Comparison of ENCODE assay signal across 10 mouse cellular contexts in genomic region chr6:88516667-88517066, GRCm38 (mm10). TPM values are rescaled to one million over a fixed set of nuclear protein-coding genes. Genes with fewer than 3 reads are reported as not detected.
DNase-seq lines count a peak whose midpoint lies in the region; ATAC-seq and TF ChIP-seq lines count a peak whose summit lies in the region.
"Had no signal": no experiment of that assay in that cellular context is flagged by ENCODE, and none has a peak within 500 bp of the region (broad histone marks: within the 10 kb centered on the region; RNA-seq: fewer than 3 reads in every experiment).

No protein-coding gene starts in this region.

- DNase-seq in heart, postnatal 10 days: no peak
- DNase-seq in midbrain, embryonic 11.5 days (ENCODE audit: low spot score, missing footprints): no peak
- DNase-seq in MN1 (ENCODE audit: low spot score): no peak
- DNase-seq in cerebellum, postnatal 10 days: no peak
- DNase-seq: kidney, postnatal 36 days; right cerebral cortex, postnatal 14 days had no signal

- H3K9me3 ChIP-seq in heart, embryonic 14.5 days (ENCODE audit: control insufficient read depth, low read length): no peaks in the 10 kb centered on the region
- H3K9me3 ChIP-seq in midbrain, embryonic 12.5 days: no peaks in the 10 kb centered on the region
- no peaks in the 10 kb centered on the region for H3K9me3 ChIP-seq in midbrain, embryonic 11.5 days (ENCODE audit: control insufficient read depth, low read length)
- H3K9me3 ChIP-seq in hindbrain, embryonic 15.5 days: no peaks in the 10 kb centered on the region

- TF ChIP-seq CTCF in small intestine, adult 2 months (IDR thresholded peaks at IDR 0.05; ENCODE audit: extremely low read depth, insufficient read length, insufficient replicate concordance, low read depth, low read length): no peak

- H3K27me3 ChIP-seq in heart, embryonic 14.5 days (ENCODE audit: control insufficient read depth, insufficient read depth, low read length): no peaks in the 10 kb centered on the region
- no peaks in the 10 kb centered on the region for H3K27me3 ChIP-seq in midbrain, embryonic 12.5 days
- H3K27me3 ChIP-seq in midbrain, embryonic 11.5 days (ENCODE audit: control insufficient read depth, insufficient read depth, low read length): no peaks in the 10 kb centered on the region
- no peaks in the 10 kb centered on the region for H3K27me3 ChIP-seq in hindbrain, embryonic 15.5 days
- no peaks in the 10 kb centered on the region for H3K27me3 ChIP-seq in small intestine, adult 2 months (ENCODE audit: control insufficient read depth, insufficient read depth, low read length)

- peaks cover 34 to 59% of the 10 kb centered on the region in 2 experiments for H3K4me1 ChIP-seq in heart, embryonic 14.5 days (ENCODE audit: control insufficient read depth in 2 of 2, insufficient read depth in 2 of 2, low read length in 2 of 2)
- peaks cover 17% of the 10 kb centered on the region for H3K4me1 ChIP-seq in midbrain, embryonic 12.5 days
- peaks cover 12% of the 10 kb centered on the region for H3K4me1 ChIP-seq in midbrain, embryonic 11.5 days (ENCODE audit: control insufficient read depth, insufficient read depth, low read length)
- H3K4me1 ChIP-seq in hindbrain, embryonic 15.5 days (replicated peaks): peaks cover 26% of the 10 kb centered on the region
- H3K4me1 ChIP-seq in small intestine, adult 2 months (ENCODE audit: control insufficient read depth, insufficient read depth, insufficient read length, low read length): peaks cover 3% of the 10 kb centered on the region

- H3K36me3 ChIP-seq in heart, embryonic 14.5 days (ENCODE audit: control insufficient read depth, insufficient read depth, low read length): peaks cover 46% of the 10 kb centered on the region
- H3K36me3 ChIP-seq in midbrain, embryonic 12.5 days: peaks cover 44% of the 10 kb centered on the region
- H3K36me3 ChIP-seq in midbrain, embryonic 11.5 days (ENCODE audit: control insufficient read depth, insufficient read depth, low read length): peaks cover 31% of the 10 kb centered on the region
- H3K36me3 ChIP-seq in hindbrain, embryonic 15.5 days: peaks cover 39% of the 10 kb centered on the region
- H3K36me3 ChIP-seq in small intestine, adult 2 months (ENCODE audit: control insufficient read depth, insufficient read depth, low read length): peaks cover 43% of the 10 kb centered on the region

- ATAC-seq in heart, embryonic 14.5 days (ENCODE audit: insufficient number of reproducible peaks, insufficient read depth, low FRiP score, low read depth): no peak
- ATAC-seq in midbrain, embryonic 12.5 days (ENCODE audit: low FRiP score, low read depth): no peak
- no peak for ATAC-seq in midbrain, embryonic 11.5 days (ENCODE audit: low FRiP score)
- no peak for ATAC-seq in hindbrain, embryonic 15.5 days (ENCODE audit: low FRiP score, low read depth)

- peak overlapping the region; percentile 99 for H3K9ac ChIP-seq in heart, embryonic 14.5 days (ENCODE audit: low read length)
- H3K9ac ChIP-seq in midbrain, embryonic 12.5 days (replicated peaks): 0 out of 2 replicates have a peak overlapping the region, but pooled peaks have one; percentile 20
- H3K9ac ChIP-seq in midbrain, embryonic 11.5 days (ENCODE audit: low read length): no peak overlapping the region
- H3K9ac ChIP-seq in hindbrain, embryonic 15.5 days: no peak overlapping the region

- H3K4me3 ChIP-seq in heart, embryonic 14.5 days (ENCODE audit: control insufficient read depth in 1 of 2, insufficient read depth in 1 of 2, low read depth in 1 of 2, low read length in 2 of 2): peak overlapping the region; percentile 42 to 97
- H3K4me3 ChIP-seq in midbrain, embryonic 12.5 days: no peak overlapping the region
- H3K4me3 ChIP-seq in midbrain, embryonic 11.5 days (ENCODE audit: low read depth, low read length): no peak overlapping the region
- no peak overlapping the region for H3K4me3 ChIP-seq in hindbrain, embryonic 15.5 days
- peak overlapping the region; percentile 15; the same call in 1 of the 2 replicates for H3K4me3 ChIP-seq in small intestine, adult 2 months (ENCODE audit: low read depth, low read length)

- H3K27ac ChIP-seq in heart, embryonic 14.5 days (replicated peaks in 1 of 2; ENCODE audit: control insufficient read depth in 1 of 2, insufficient read depth in 1 of 2, low read depth in 2 of 2, low read length in 2 of 2): peak overlapping the region; percentile 51 to 68
- no peak overlapping the region for H3K27ac ChIP-seq in midbrain, embryonic 12.5 days (replicated peaks)
- H3K27ac ChIP-seq in midbrain, embryonic 11.5 days (ENCODE audit: low read depth, low read length): no peak overlapping the region
- H3K27ac ChIP-seq in hindbrain, embryonic 15.5 days (replicated peaks): no peak overlapping the region
- no peak overlapping the region for H3K27ac ChIP-seq in small intestine, adult 2 months (ENCODE audit: insufficient read depth, low read depth, low read length)

- H3K4me2 ChIP-seq in heart, embryonic 14.5 days (ENCODE audit: low read length): peak overlapping the region; percentile 94
- peak overlapping the region; percentile 34; the same call in 1 of the 2 replicates for H3K4me2 ChIP-seq in midbrain, embryonic 12.5 days (replicated peaks)
- H3K4me2 ChIP-seq in midbrain, embryonic 11.5 days: no peak overlapping the region
- H3K4me2 ChIP-seq in hindbrain, embryonic 15.5 days: peak overlapping the region; percentile 85; the same call in 1 of the 2 replicates

- 8% methylated on average over 5 of the region's 5 CpGs for WGBS in heart, embryonic 14.5 days
- 83% methylated on average over 5 of the region's 5 CpGs for WGBS in midbrain, embryonic 12.5 days
- 75% methylated on average over 5 of the region's 5 CpGs for WGBS in midbrain, embryonic 11.5 days
- WGBS in hindbrain, embryonic 15.5 days: 88% methylated on average over 5 of the region's 5 CpGs
- 54% methylated on average over 5 of the region's 5 CpGs for WGBS in small intestine, adult 2 months

- intact Hi-C loops in heart, postnatal 10 days (cut with DNase I): no loop called here

- TF ChIP-seq POLR2A in small intestine, adult 2 months (IDR thresholded peaks at IDR 0.05; ENCODE audit: low read depth, low read length): no peak

RNA-seq across cellular contexts. Expression of gene Sec61a1, which starts 2.0 kb away (rescaled TPM):
- polyA plus RNA-seq in heart, embryonic 14.5 days (2014; fragmentation: Nextera tagmentation; extraction: Ambion mirVana): 161 and 166 TPM in 2 replicates
- 10 to 100 TPM; 89.4 to 89.9 TPM for total RNA-seq in heart, postnatal 10 days (2021)
- polyA plus RNA-seq in midbrain, embryonic 12.5 days (2016; fragmentation: Nextera tagmentation; extraction: Ambion mirVana): 195 and 202 TPM in 2 replicates
- 152 and 165 TPM in 2 replicates for polyA plus RNA-seq in midbrain, embryonic 11.5 days (2014; fragmentation: Nextera tagmentation; extraction: Ambion mirVana)
- 154 and 160 TPM in 2 replicates for polyA plus RNA-seq in hindbrain, embryonic 15.5 days (2015; fragmentation: Nextera tagmentation; extraction: Ambion mirVana)
- polyA plus RNA-seq in small intestine, adult 2 months (2012; rRNA removed): 194 and 310 TPM in 2 replicates

RNA-seq across cellular contexts. Expression of gene Ruvbl1, which starts 51.5 kb away (rescaled TPM):
- 68.9 and 72.2 TPM in 2 replicates for polyA plus RNA-seq in heart, embryonic 14.5 days (2014; fragmentation: Nextera tagmentation; extraction: Ambion mirVana)
- 10 to 100 TPM; 21.3 to 23.8 TPM for total RNA-seq in heart, postnatal 10 days (2021)
- 126 and 129 TPM in 2 replicates for polyA plus RNA-seq in midbrain, embryonic 12.5 days (2016; fragmentation: Nextera tagmentation; extraction: Ambion mirVana)
- polyA plus RNA-seq in midbrain, embryonic 11.5 days (2014; fragmentation: Nextera tagmentation; extraction: Ambion mirVana): 164 and 165 TPM in 2 replicates
- polyA plus RNA-seq in hindbrain, embryonic 15.5 days (2015; fragmentation: Nextera tagmentation; extraction: Ambion mirVana): 94.9 and 98.7 TPM in 2 replicates
- polyA plus RNA-seq in small intestine, adult 2 months (2012; rRNA removed): 6.9 and 12.1 TPM in 2 replicates

Comparison
In these comparisons a context has a peak if more than half of its experiments do, and no peak if none do; other contexts are left out.
1. H3K9ac ChIP-seq: peak in heart, embryonic 14.5 days (single experiment) and midbrain, embryonic 12.5 days (single experiment); none in midbrain, embryonic 11.5 days (single experiment) and hindbrain, embryonic 15.5 days (single experiment).
2. H3K27ac ChIP-seq: peak in heart, embryonic 14.5 days (2 of 2); none in midbrain, embryonic 12.5 days (single experiment), midbrain, embryonic 11.5 days (single experiment), hindbrain, embryonic 15.5 days (single experiment) and small intestine, adult 2 months (single experiment).
3. H3K4me3 ChIP-seq: peak in heart, embryonic 14.5 days (2 of 2) and small intestine, adult 2 months (single experiment); none in midbrain, embryonic 12.5 days (single experiment), midbrain, embryonic 11.5 days (single experiment) and hindbrain, embryonic 15.5 days (single experiment).